Mouse (Mus musculus) neural tube, embryonic 11.5 days (tissue): ENCODE measurements around the gene 5730596B20Rik. TPM values are rescaled to one million over a fixed set of nuclear protein-coding genes. Genes with fewer than 3 reads are reported as not detected.

Experiments
- ATAC-seq: fragments of 200-750 bp; cut with Nextera tagmentation; 2 replicates; pipeline ENCODE4 v1.8.0; 2017; ENCODE audit warnings: moderate number of reproducible peaks, mild to moderate bottlenecking, moderate TSS enrichment, moderate library complexity; ENCODE audit not compliant: insufficient read depth, low FRiP score, low TSS enrichment
- DNase-seq: peaks from one replicate; pipeline ENCODE4 v3.0.0-alpha.2; 2015; ENCODE audit warnings: low spot score
- H3K27ac ChIP-seq: fragments of 300-500 bp; sonication (generic); 2 replicates; pipeline ENCODE4 v1.5.1; 2014; ENCODE audit warnings: low read depth, mild to moderate bottlenecking, low read length
- H3K27me3 ChIP-seq: fragments of 300-500 bp; sonication (generic); 2 replicates; pipeline ENCODE4 v1.6.1; 2014; ENCODE audit warnings: mild to moderate bottlenecking, low read length, mixed read lengths; ENCODE audit not compliant: control insufficient read depth, insufficient read depth
- H3K36me3 ChIP-seq: fragments of 300-500 bp; sonication (generic); 2 replicates; pipeline ENCODE4 v1.6.1; 2014; ENCODE audit warnings: mild to moderate bottlenecking, low read length, moderate library complexity, mixed read lengths; ENCODE audit not compliant: control insufficient read depth, insufficient read depth
- H3K4me1 ChIP-seq: fragments of 300-500 bp; sonication (generic); 2 replicates; pipeline ENCODE4 v1.6.1; 2014; ENCODE audit warnings: low read length, mixed read lengths; ENCODE audit not compliant: control insufficient read depth, insufficient read depth
- H3K4me2 ChIP-seq: fragments of 300-500 bp; sonication (generic); 2 replicates; pipeline ENCODE4 v1.6.1; 2014; ENCODE audit warnings: low read depth, mild to moderate bottlenecking, moderate library complexity
- H3K4me3 ChIP-seq: fragments of 300-500 bp; sonication (generic); 2 replicates; pipeline ENCODE4 v1.5.1; 2014; ENCODE audit warnings: low read depth, low read length
- H3K9ac ChIP-seq: fragments of 300-500 bp; sonication (generic); 2 replicates; pipeline ENCODE4 v1.6.1; 2014; ENCODE audit warnings: mild to moderate bottlenecking, low read length
- H3K9me3 ChIP-seq: fragments of 300-500 bp; sonication (generic); 2 replicates; pipeline ENCODE4 v1.6.1; 2016; ENCODE audit warnings: low read length; ENCODE audit not compliant: control insufficient read depth
- WGBS: fragments of 180-500 bp; shearing (Covaris S2); extraction: QIAGEN DNeasy Blood & Tissue Kit; methylation state at CpG from one replicate; pipeline ENCODE4 v1.1.7; 2014; 5-methylcytosine and 5-hydroxymethylcytosine counted together
- polyA plus RNA-seq: library from polyadenylated mRNA; unstranded; fragments of >200 nt; fragmentation: Nextera tagmentation; extraction: Ambion mirVana; gene quantifications from 2 replicates; pipeline ENCODE4 v1.2.1, GENCODE M21; 2014

The 5730596B20Rik gene
- polyA plus RNA-seq, 1 experiment from 2014 or later = 4.5 TPM

DNA sequence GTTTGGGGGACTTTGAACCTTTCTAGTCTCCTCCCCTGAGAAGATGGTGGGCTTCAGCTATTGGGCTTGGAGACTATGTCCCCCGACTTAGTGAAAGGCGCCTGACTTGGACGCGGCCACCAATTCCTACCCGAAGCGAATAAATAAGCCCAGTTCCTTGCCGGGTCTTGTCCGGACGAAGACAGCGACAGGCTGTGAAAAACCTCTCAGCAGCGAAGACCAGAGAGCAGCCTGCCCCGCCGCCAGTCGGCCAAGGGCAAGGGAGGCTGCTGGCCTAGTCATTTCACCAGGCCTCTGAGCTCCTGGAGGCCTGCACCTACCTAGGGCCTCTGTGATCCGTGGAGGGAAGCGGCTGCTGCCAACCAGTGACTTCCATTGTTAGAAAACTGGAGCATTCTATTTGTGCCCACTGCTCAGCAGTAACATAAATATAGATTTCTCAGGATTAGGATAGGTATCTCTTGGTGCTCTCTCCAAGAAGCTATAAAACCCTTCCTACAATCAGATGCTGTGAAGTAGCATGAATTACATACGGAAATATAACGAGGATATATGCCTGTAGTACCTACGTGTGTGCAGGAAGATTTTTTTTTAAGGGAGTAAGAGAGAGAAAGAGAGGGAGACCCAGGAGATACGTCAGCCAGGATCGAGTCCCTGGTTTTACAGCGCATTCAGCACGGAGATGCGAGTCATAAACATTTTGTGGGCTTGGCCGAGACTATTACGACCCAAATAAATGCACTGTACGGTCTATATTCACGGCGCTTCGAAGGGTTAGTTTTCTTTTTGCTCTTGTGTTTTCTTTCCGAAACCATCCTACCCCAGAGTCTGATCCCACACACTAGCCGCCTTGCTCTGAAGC, 42.9 kb downstream of the 5730596B20Rik start:
- ATAC-seq = no peak
- H3K4me1 ChIP-seq = peaks cover 15% of the 10 kb centered on the region
- peak overlapping the region; percentile 100 for H3K27ac ChIP-seq
- H3K9me3 ChIP-seq = no peaks in the 10 kb centered on the region
- H3K4me3 ChIP-seq = peak overlapping the region; percentile 87
- H3K36me3 ChIP-seq = no peaks in the 10 kb centered on the region
- H3K4me2 ChIP-seq = peak overlapping the region; percentile 99
- H3K9ac ChIP-seq = peak overlapping the region; percentile 99
- H3K27me3 ChIP-seq = peaks cover 13% of the 10 kb centered on the region; the same call in 1 of the 2 replicates
- WGBS = 6% methylated on average over 32 of the region's 32 CpGs
- DNase-seq = peak; percentile 60

DNA sequence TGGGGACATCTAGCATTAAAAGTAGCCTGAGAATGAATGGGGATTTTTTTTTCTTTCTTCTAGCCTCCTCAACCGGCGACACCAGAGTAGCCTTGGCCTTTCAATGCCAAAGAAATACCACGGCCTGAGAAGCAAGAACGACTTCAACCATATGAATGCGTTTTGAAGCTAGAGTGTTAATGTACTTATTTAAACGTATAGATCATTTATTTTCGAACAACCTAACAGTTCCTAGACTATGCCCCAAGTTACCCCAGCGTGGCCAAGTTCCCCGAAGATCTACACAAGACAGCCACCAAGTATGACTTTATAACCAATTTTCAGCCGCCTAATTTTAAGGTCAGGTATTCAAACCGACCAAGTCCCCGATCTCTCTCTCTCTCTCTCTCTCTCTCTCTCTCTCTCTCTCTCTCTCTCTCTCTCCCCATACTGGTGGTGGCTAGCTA, 43.6 kb downstream of the 5730596B20Rik start:
- H3K9me3 ChIP-seq = no peaks in the 10 kb centered on the region
- H3K4me3 ChIP-seq = peak overlapping the region; percentile 87
- ATAC-seq = no peak
- no peak for DNase-seq
- peaks cover 17% of the 10 kb centered on the region; the same call in 1 of the 2 replicates for H3K27me3 ChIP-seq
- peak overlapping the region; percentile 100 for H3K27ac ChIP-seq
- H3K4me2 ChIP-seq = peak overlapping the region; percentile 99
- no peaks in the 10 kb centered on the region for H3K36me3 ChIP-seq
- peak overlapping the region; percentile 99 for H3K9ac ChIP-seq
- WGBS = 3% methylated on average over 12 of the region's 12 CpGs
- peaks cover 15% of the 10 kb centered on the region for H3K4me1 ChIP-seq

GRCm38 (mm10) chr6:52221337-52221992, 44.2 kb downstream of the 5730596B20Rik start, which contains the start of gene Hoxa7:
Hoxa7 (minus strand) TSS chr6:52221854.
- H3K27ac ChIP-seq = peak within 1 kb of the TSS; percentile 100
- under 1% methylated on average over 46 of the region's 46 CpGs for WGBS
- ATAC-seq (peak; percentile 48), DNase-seq (peak; percentile 93)
- H3K9me3 ChIP-seq = no peaks in the 10 kb centered on the region
- H3K9ac ChIP-seq = peak within 1 kb of the TSS; percentile 99
- H3K36me3 ChIP-seq = no peaks in the 10 kb centered on the region
- H3K4me2 ChIP-seq = peak within 1 kb of the TSS; percentile 99
- H3K27me3 ChIP-seq = 0 out of 2 replicates have a peak, but pooled peaks cover 12% of the 10 kb centered on the region
- peaks cover 15% of the 10 kb centered on the region for H3K4me1 ChIP-seq
- H3K4me3 ChIP-seq = peak within 1 kb of the TSS; percentile 87

DNA sequence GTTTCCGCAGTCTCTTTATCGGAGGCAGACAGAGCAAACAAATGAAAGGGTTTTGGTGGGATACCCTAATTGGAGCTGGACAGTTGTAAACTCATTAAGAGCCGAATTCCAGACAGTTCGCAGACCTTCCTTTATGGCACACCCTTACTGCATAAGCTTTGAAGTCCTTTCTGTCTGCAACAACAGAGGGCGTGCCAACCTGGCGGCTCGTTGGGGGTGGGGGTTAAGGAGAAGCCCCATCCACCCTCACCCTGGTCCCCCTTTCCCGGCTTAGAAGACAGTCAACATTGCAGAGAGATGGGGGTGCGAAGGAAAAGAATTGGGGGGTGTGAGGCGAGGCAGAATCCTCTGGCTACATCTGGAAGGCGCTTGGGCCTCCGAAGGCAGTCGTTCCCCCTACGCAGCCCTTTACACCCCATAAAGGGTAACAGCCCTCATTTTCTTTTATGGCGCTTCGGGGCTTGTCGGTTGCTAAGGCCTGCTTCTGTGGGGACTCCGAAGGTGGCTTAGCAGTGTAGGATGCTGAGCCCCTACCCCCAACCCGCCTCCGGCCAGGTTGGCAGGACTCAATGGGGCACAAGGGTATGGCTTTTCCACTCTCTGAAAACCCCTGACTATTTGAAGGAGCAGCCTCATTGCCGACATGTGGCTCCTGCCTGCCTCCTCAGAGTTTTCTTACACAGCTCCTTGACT, 44.8 kb downstream of the 5730596B20Rik start:
- Histone ChIP-seq H3K27ac (peak overlapping the region; percentile 100), H3K4me2 (peak overlapping the region; percentile 99), H3K36me3 (no peaks in the 10 kb centered on the region), H3K27me3 (0 out of 2 replicates have a peak, but pooled peaks cover 15% of the 10 kb centered on the region), H3K4me1 (peaks cover 15% of the 10 kb centered on the region), H3K4me3 (peak overlapping the region; percentile 87), H3K9ac (peak overlapping the region; percentile 99), H3K9me3 (no peaks in the 10 kb centered on the region)
- 2% methylated on average over 21 of the region's 21 CpGs for WGBS
- DNase-seq (no peak), ATAC-seq (peak; percentile 29)

DNA sequence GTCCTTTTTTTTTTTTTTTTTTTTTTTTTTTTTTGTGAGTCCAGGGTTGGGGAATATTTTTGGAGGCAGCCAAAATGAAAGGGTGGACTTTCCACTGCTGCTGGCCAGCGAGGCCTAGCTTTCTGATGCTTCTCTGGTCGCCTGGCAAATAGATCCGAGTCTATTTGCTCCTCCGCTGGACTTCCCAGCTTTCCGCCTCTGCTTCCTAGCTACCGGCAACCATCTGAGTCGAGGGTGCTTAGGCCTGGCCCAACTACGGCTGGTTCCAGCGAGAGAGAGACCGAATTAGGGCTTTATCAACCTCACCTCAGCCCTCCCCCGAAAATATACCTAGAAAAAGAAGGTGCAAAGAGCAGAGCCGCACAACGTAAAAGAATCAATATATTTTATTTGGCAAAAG, 45.4 kb downstream of the 5730596B20Rik start:
- DNase-seq = no peak
- no peak for ATAC-seq
- H3K27me3 ChIP-seq = peaks cover 16% of the 10 kb centered on the region; the same call in 1 of the 2 replicates
- no peaks in the 10 kb centered on the region for H3K36me3 ChIP-seq
- H3K27ac ChIP-seq = peak overlapping the region; percentile 100
- H3K9me3 ChIP-seq = no peaks in the 10 kb centered on the region
- peak overlapping the region; percentile 99 for H3K4me2 ChIP-seq
- H3K9ac ChIP-seq = peak overlapping the region; percentile 99
- peak overlapping the region; percentile 87 for H3K4me3 ChIP-seq
- 2% methylated on average over 13 of the region's 13 CpGs for WGBS
- peaks cover 14% of the 10 kb centered on the region for H3K4me1 ChIP-seq

DNA sequence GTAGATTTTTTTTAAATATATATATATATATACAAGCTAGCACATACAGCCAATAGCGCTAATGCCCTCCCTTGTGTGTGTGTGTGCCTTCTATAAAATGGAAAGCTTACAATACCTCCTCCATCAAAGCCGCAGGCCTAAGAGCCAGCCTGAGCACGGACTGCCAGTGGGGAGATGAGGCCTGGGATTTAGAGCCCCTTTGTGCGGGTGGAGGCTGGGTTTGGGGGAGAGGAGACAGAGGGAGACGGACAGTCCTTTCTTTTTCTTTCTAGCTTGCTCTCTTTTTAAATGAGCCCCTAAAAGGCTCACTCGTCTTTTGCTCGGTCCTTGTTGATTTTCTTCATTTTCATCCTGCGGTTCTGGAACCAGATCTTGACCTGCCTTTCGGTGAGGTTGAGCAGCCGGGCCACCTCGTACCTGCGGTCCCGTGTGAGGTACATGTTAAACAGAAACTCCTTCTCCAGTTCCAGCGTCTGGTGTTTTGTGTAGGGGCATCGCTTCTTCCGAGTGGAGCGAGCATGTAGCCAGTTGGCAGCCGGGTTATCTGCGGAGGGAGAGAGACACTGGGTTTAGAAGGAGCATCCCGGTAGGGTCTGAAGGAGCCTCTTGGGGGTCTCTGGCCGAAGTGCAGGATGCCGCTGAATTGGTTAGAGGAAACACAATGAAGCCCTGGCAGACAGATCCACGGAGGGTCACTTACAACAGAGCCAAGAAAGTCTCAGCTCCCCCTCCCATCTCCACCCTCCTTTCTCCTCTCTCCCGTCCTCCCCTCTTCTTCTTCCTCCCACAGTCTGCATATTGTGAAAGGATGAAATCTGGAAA, 46.9 kb downstream of the 5730596B20Rik start:
- H3K27me3 ChIP-seq = peaks cover 18% of the 10 kb centered on the region; the same call in 1 of the 2 replicates
- no peaks in the 10 kb centered on the region for H3K36me3 ChIP-seq
- no peaks in the 10 kb centered on the region for H3K9me3 ChIP-seq
- under 1% methylated on average over 24 of the region's 24 CpGs for WGBS
- H3K9ac ChIP-seq = peak overlapping the region; percentile 99
- H3K4me3 ChIP-seq = peak overlapping the region; percentile 87
- DNase-seq (peak; percentile 68), ATAC-seq (no peak)
- peaks cover 9% of the 10 kb centered on the region for H3K4me1 ChIP-seq
- peak overlapping the region; percentile 99 for H3K4me2 ChIP-seq
- H3K27ac ChIP-seq = peak overlapping the region; percentile 100

- WGBS = under 1% methylated on average over 36 of the region's 36 CpGs
- Histone ChIP-seq H3K36me3 (no peaks in the 10 kb centered on the region), H3K4me3 (peak overlapping the region; percentile 87), H3K4me2 (peak overlapping the region; percentile 99), H3K27ac (peak overlapping the region; percentile 100), H3K4me1 (peaks cover 6% of the 10 kb centered on the region), H3K9ac (peak overlapping the region; percentile 99), H3K27me3 (peaks cover 21% of the 10 kb centered on the region; the same call in 1 of the 2 replicates), H3K9me3 (no peaks in the 10 kb centered on the region)
- ATAC-seq = no peak
- DNase-seq = no peak
Observed at GRCm38 (mm10) chr6:52224895-52225611, 47.8 kb downstream of the 5730596B20Rik start.
